Mouse (Mus musculus): ENCODE measurements around the gene Nfasc. TPM values are rescaled to one million over a fixed set of nuclear protein-coding genes. Genes with fewer than 3 reads are reported as not detected.

Gene Nfasc
- total RNA-seq, 2 experiments from 2014 or later: 0.41 to 0.53 TPM

DNA sequence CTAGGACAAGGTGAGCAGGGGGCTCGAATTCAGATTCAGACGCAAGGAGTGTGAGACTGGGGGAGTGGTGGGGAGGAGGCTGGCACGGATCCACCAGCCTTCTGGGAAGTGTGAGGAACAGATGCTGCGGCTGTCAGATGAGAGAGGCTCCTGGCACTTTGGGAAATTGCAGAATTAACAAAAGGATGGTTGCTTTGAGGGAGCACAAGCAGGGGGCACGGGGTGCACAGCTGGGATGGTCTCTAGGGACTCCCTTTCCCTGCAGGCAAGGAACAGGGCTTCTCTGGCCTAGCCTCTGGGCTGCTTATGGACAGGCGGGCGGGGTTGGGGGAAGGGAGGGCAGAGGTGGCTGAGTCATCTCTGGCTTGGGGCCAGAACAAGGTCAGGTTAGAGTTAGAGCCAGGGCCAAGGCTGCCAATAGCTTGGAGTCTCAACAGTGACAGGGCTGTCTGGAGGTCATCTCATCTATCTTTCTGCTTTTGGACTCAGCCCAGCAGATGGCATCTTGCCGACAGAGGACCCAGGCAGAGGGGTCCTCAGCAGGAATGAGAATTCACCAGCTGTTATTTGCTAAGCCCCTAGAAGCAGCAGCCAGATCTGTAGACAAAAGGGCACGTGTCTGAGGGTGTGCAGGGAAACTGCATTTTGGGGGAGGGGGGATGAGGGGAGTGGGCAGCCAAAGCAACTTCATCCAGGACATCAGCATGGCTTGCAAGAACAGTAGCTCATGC lies 183.5 kb downstream of the Nfasc start:
- peak; percentile 59 to 73 for DNase-seq
- intact Hi-C loops (cut with DNase I): no loop called here

DNA sequence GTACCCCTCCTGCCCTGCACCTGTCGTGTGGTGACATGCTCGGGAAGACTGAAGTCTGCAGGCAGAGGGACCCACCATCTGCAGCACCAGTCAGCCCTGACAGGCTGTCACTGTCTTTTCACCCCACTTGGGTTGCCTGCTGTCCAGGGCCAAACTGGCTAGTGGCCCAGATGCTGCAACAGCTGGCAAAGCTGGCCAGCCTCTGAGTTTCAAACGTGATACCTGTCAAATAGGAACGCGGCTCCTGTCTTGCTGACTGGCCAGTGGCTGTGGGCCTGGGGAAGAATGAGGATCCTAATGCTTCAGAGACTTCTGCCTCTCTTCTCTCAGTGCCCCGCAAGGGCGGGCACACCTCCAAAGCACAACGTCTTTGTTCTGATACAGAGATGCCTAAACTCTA lies 197.8 kb downstream of the Nfasc start:
- intact Hi-C loops (cut with DNase I): no loop called here
- DNase-seq: peak; percentile 24 to 57

DNA sequence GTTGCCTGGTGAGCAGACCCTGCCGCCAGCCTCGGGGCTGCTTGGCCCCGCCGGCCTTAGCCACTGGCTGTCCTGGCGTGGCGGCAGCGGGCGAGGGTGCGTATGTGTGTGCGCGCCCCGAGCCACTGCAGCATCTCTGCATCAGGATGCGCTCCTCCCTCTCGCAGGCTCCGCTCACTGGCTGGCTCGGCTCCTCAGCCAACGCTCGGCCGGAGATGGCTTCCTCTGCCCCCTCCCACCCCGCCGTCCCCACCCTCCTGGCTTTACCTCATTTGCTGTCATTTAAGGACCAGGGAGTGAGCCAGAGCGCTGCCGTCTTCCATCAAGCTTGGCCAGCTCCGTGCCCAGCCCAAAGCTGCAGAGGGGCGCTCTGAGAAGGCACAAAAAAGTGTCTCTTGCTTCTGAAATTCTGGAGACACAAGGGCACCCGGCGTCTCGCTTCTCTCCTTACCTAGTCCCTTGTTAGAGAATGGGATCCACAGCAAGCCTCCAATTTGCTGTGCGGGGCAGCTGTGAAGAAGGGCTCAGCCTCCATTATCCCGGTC lies 198.8 kb downstream of the Nfasc start, which contains the start of gene Cntn2:
Gene Cntn2, minus strand, starts transcription at position 495 of the 545 bp plus-strand sequence.
- intact Hi-C loops (cut with DNase I): no loop called here
- DNase-seq: no peak

DNA sequence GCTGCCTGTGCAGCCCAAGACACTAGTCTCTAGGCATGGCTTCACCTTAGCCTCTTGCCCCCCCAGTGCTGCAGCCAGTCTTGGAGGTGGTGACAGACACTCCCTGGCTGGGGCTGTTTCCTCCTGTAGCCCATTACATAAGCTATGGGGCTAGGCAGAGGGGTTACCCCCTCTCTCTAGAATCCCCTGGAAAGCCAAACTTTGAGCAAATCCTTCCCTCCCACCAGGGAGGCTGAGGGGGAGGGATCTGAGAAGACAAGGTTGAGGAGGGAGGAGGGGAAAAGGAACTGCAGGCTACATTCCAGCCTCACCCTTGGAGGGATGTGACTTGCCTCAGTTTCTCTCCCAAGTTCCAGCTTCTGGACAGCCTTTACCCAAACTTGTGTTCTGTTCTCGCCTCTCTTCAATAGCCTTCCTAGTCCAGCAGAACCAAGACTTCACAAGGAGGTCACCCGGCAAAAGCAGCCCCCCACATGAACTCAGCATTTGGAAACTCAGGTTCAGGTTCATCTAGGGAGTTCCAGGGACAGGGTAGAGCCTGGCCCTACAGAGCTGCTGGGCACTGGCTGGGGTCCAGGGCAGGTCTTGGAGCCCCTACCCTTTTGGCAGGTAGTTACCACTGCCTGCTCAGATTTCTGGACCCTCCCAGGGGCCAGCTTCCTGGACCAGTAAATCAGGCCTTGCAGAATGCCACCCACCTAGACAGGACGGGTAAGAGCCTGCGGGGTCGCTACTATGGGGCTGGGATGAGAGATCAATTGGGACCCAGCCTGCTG lies 199.6 kb downstream of the Nfasc start:
- intact Hi-C loops (cut with DNase I): no loop called here
- DNase-seq: no peak

DNA sequence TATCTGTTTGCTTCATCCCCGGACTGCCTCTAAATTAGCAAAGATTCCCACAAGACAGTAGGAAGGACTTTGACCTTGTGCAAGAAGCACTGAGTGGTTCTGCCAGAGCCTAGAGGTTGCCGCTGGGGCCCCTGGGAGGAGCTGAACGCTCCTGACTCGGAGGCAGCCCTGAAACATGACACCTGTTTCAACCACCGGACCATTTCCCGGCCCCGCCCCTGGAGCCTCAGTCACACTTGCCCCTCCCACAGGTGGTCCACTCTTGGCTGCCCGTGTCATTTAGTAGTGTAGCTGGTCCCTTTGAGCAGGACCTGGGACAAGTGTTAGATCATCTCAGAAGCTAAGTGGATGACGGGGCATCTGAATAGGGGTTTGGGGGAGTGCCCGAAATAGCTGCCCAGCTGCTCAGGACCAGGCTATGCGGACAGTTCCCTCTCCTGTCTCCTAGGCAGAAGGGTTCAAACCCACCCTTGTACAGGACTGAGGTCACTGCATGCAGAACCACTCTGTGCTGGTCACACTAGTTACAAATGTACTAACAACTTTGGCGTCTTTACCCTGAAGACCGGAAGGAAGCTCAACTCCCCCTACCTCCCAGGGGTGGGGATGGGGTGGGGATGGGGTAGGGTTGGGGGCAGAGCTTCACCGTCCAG lies 200.3 kb downstream of the Nfasc start:
- intact Hi-C loops (cut with DNase I): no loop called here
- no peak for DNase-seq

DNA sequence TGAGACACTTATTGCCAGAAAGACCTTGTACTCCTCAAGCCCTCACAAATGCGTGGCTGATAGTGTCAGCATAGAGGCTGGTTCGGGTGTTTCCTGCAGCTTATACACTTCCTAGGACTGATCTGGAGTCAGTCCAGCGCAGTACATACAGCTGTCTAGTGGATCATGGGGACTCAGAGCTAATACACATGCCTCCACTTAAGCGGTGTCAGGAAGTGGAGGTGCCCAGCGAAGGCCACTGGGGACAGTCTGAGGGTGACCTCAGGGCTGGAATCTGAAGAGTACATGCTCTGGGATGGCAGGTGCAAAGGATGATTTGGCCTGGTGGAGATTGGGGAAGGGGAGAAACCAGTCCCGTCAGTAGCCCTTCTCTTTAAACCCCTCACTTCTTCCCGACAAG lies 200.9 kb downstream of the Nfasc start:
- DNase-seq: no peak
- intact Hi-C loops (cut with DNase I): no loop called here

DNA sequence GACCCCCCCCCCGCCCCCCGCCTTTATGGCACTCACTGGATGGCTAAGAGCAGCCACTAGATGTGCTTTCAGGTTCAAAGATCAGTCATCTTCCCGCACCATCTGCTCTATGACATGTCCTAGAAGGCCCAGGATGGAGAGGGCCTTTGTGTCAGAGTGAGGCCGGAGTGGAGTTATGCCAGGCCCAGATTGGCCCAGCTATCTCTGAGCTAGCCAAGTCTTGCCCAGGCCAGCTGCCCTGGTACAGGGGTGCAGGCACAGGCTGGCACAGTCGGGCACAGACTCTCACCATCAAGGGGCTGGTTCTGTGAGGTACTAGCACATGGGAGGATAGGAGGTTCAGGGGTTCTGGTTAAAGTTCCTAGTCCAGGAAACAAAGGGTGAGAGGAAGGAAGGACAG lies 203.9 kb downstream of the Nfasc start:
- DNase-seq: no peak
- intact Hi-C loops (cut with DNase I): no loop called here

DNA sequence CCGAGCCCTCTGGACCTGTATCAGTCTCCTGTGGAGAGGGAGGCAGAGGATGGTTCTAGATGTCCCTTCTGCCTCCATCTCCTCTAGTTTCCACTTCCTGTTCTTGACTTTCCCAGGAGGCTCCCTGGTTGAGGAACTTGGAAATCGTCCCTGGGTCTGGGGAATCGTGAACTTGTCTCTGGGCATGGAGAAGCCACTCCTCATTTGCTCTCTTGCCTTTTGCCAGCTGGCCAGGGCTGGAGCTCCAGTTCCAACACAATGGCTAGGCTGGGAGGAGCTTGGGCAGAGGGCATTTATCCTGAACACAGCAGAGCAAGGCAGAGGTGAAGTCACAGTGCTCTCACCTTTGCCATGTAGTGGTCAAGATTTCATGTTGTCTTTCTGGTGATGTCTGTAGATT lies 205.2 kb downstream of the Nfasc start:
- intact Hi-C loops (cut with DNase I): no loop called here
- DNase-seq: no peak

DNA sequence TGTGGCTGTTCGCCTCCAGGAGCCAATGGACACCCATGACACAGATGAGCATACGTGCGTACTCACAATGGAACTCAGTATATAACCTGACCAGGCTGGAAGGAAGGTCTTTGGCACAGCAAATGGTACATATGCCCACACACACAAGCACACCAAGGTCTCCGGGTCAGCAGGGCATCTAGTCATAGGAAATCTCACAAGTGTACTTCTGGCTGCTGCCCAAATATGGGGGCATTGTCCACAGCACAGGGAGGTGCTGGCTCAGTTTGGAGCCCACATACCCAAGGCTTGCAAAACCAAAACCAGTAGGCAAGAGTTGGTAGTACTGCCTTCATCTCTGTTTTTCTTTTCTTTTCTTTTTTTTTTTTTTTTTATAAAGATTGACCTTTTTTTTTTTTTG lies 206.1 kb downstream of the Nfasc start:
- intact Hi-C loops (cut with DNase I): no loop called here
- no peak for DNase-seq

DNA sequence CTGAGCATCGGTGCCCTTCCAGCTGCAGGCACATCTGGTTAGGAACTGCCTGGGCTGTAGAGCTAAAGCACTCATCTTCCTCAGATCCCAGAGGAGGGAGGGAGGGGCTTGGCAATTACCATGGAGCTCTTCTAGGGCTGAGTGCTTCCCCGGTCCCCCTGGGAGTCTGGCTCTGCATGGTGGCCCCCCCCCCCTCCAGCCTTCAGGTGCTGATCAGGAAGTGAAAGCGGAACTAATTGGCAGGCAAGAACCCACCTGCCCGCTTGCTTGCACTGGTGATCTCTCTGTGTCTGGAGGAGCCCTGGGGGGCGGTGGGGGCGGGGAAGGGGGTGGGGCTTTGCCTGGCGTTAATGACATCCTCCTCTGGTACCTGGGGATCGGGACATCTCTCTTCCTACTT lies 207.8 kb downstream of the Nfasc start:
- intact Hi-C loops (cut with DNase I): no loop called here
- no peak for DNase-seq

DNA sequence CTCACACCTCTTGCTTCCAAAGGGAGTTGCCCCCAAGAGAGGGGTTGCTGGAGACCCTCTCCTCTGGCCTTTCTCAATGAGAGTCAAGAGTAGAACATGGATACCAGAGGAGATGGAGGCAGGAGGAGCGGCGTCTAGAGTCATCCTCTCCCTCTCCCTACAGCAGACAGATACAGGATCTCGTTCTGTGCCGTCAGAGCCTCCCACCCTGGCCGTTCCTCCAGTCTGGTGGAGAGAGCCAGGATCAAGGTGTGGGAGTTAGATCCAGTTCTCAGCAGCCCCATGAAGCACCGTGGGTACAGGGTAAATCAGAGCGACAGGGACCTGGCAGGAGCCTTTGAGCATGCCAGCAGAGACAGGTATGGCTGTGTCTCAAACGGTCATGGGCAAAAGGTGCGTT lies 209.1 kb downstream of the Nfasc start:
- DNase-seq: no peak
- intact Hi-C loops (cut with DNase I): no loop called here

DNA sequence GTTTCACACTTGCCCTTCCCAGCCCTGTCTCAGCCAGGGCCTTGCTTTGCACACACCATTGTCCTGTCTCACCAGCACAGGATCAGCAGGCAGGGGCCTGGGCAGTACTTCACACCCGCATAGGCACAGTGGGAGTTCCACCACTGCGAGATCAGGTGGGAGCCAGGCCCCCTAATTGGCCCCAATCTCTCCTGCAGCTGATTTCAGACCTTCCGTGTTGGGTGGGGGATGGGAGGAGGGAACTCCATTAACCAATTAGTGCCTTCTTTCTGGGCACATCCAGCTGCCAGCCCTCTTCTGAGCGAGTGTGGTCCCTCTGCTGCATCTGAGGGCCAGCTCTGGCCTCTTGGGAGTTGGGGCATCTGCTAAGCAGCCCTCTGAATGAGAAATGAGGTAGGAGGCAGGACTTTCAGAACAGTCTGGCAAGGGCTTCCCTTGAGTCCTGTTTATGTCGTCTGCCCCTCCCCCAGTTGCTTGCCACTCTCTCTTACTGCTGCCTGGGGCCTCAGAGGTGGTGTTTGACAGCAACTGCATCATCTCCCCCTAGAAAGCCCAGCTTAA lies 210.9 kb downstream of the Nfasc start:
- no peak for DNase-seq
- intact Hi-C loops (cut with DNase I): no loop called here

DNA sequence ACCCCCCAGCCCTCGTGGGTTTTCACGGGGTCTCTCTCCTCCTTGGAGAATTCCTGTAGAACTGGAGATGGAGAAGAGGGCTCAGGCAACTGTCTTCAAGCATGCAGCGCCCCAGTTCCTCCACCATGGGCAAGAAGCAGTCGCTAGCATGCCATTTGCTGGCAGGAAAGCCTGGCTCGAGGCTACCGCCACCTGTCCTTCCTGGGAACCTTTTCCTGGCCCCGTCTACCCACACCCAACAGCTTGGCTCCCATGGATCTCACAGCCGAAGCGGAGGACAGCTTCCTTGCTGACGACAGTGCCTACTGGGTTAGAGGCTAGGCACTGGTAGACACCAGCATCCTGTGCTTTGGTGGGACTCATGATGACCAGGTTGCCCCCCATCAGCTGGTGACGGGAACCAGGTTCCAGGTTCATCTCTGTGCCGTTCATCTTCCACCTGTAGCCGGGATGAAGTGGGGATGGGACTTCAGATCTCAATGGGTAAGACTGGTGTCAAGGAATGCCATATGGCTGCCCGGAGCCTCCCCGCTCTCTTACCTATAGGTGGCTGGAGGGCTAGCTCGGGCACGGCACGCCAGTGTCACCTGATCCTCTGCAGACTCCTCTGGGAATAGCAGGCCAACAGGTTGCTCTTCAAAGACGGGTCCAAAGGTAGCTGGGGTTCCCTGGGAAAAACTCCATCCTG lies 212.8 kb downstream of the Nfasc start:
- intact Hi-C loops (cut with DNase I): loop anchor here (10.0 kb wide), 2 partner anchors 206 to 446 kb away; no protein-coding TSS in a partner anchor
- no peak for DNase-seq

DNA sequence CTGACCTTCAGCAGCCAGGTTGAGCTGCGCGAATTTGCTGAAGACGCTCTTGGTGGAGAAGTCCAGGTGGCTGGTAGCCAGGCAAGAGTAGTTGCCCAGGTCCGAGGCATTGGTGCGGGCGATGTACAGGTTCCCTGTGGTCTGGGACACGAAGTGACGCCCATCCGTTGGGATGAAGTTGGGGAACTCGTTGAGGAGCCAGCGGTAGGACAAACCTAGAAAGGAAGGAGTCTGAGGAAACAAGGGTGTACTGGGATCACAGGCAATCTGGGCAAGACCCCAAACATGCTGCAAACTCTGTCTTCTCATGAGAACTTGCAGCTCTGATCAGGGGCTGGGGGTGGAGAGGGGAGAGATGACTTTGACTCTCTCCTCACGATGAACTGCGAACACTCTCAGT lies 213.5 kb downstream of the Nfasc start:
- DNase-seq: no peak
- intact Hi-C loops (cut with DNase I): loop anchor here (10.0 kb wide), 2 partner anchors 207 to 447 kb away; no protein-coding TSS in a partner anchor

DNA sequence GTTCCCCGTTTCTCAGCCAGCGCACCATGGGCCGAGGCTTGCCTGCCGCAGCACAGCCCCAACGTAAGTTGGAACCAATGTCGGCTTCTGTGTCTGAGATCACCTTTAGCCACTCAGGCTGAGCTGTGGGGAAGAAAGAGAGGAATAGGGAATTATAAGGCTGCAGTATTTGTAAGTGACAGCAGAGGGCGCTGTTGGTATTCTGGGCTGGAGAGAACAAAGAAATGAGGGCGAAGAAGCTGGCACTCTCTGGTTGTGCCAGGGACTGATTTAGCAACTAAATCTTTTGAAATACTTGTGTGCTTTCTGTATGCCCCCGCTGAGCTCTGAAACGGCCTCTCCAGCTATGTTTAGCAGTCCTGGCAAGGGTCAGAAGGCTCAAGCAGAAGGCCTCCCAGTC lies 215.8 kb downstream of the Nfasc start:
- peak; percentile 56 to 78 for DNase-seq
- intact Hi-C loops (cut with DNase I): loop anchor here (1.0 to 10.0 kb wide), 3 partner anchors 68 to 449 kb away; no protein-coding TSS in a partner anchor

DNA sequence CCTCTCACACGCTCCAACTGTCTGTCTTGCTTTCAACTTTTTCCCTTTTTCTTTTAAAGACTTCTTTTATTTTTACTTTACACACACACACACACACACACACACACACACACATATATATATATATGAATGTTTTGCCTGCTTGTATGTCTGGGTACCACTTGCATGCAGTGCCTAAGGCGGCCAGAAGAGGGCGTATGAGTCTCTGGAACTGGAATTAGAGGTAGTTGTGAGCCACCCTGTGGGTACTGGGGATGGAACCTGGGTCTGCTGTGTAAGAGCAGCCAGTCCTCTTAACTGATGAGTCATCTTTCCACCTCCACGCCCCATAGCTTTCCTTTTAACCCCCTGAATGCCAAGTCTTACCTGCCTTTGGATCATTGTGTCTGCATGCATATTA lies 217.7 kb downstream of the Nfasc start:
- DNase-seq: peak in 1 of 2 experiments; percentile 35
- intact Hi-C loops (cut with DNase I): loop anchor here (10.0 kb wide), 2 partner anchors 211 to 451 kb away; no protein-coding TSS in a partner anchor

DNA sequence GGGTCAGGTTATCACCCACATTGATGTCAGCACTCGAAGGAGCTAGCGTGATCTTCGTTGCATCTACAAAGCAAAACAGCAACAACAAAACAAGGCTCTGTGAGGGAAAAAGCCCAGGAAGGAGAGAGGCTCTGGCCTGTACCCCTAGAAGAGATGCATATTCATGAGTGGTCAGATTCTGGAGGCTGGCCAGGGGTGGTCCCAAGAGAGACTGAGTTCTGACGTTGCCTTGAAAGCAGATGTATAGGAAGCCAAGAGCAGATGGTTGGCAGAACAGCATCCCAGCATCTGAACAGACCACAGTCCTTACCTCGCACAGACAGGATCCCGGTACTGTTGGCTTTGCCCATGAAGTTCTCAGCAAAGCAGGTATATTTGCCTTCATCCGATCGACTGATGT lies 218.5 kb downstream of the Nfasc start:
- intact Hi-C loops (cut with DNase I): loop anchor here (10.0 kb wide), 2 partner anchors 212 to 452 kb away; no protein-coding TSS in a partner anchor

DNA sequence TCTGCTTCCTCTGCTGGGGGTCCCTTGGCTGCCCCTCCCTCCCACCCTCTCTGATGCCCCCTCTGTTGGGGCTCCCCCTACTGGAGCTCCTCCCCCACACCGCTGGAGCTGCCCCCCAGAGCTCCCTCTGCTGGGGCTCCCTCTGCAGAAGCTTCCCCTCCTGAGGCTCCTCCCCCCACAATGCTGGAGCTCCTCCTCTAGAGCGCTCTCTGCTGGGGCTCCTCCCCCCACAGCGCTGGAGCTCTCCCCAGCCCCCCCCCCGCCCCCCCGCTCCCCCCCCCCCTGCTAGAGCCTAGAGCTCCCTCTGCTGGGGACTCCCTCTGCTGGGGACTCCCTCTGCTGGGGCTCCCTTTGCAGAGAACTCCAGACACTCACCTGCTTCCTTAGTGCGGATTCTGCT lies 220.8 kb downstream of the Nfasc start:
- intact Hi-C loops (cut with DNase I): loop anchor here (2.0 to 10.0 kb wide), 3 partner anchors 154 to 454 kb away; no protein-coding TSS in a partner anchor
- DNase-seq: peak; percentile 45 to 66

More for the DNA sequence above, 218.5 kb downstream of the Nfasc start:
- DNase-seq: no peak

DNA sequence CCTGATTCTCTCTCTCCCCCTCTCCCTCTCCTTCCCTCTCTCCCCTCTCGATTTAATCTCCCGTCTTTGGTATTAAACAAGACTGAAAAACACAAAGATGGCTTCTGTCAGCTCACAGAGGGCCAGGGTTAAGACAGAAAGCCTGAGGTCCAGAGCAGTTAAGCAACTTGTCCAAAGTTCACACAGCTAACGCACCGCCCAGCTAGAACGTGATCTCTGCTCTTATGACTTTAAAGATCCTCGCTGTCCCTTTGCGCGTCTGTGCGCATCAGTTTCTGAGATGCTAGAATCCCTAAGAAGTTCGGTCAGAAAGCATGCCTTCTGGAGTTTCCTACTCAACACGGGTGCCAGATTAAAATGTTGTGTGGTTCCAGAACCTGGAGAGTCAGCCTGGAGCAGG lies 221.9 kb downstream of the Nfasc start:
- intact Hi-C loops (cut with DNase I): loop anchor here (2.0 to 10.0 kb wide), 3 partner anchors 153 to 455 kb away; no protein-coding TSS in a partner anchor
- DNase-seq: no peak

DNA sequence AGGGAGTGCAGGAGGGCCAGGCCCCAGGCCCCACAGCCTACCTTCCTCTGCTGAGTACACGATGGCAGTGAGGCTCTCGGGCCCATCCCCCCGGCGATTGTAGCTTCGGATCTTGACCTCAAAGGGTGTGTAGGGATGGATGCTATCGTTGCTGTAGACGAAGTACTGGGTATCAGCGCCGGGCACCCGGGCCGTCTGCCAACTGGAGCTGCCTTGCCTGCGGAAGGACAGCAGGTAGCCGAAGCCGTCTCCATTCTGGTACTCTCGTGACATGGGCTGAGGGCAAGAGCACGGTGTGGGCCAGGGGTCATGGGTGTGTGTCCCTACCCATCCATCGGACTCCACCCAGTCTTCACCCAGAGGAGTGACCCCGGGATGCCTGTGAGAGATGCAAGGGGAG lies 223.0 kb downstream of the Nfasc start:
- peak; percentile 21 to 31 for DNase-seq
- intact Hi-C loops (cut with DNase I): no loop called here
